Mouse (Mus musculus) kidney, embryonic 15.5 days (tissue): Measurements from ENCODE around the gene Morn5. TPM values are rescaled to one million over a fixed set of nuclear protein-coding genes. Genes with fewer than 3 reads are reported as not detected.

Source experiments
- ATAC-seq: fragments of 200-750 bp; cut with Nextera tagmentation; replicated peaks from 2 replicates; pipeline ENCODE4 v1.8.0; 2017; ENCODE audit warnings: moderate TSS enrichment; ENCODE audit not compliant: low FRiP score
- H3K27ac ChIP-seq: fragments of 300-500 bp; sonication (generic); 2 replicates; pipeline ENCODE4 v1.5.1; 2015; ENCODE audit warnings: mild to moderate bottlenecking, inconsistent platforms
- H3K27me3 ChIP-seq: fragments of 300-500 bp; sonication (generic); 2 replicates; pipeline ENCODE4 v1.6.1; 2015; ENCODE audit warnings: inconsistent platforms
- H3K36me3 ChIP-seq: fragments of 300-500 bp; sonication (generic); 2 replicates; pipeline ENCODE4 v1.6.1; 2015; ENCODE audit warnings: inconsistent platforms
- H3K4me1 ChIP-seq: fragments of 300-500 bp; sonication (generic); 2 replicates; pipeline ENCODE4 v1.6.1; 2015; ENCODE audit warnings: inconsistent platforms
- H3K4me2 ChIP-seq: fragments of 300-500 bp; sonication (generic); 2 replicates; pipeline ENCODE4 v1.6.1; 2015; ENCODE audit warnings: moderate library complexity, mild to moderate bottlenecking, inconsistent platforms
- H3K4me3 ChIP-seq: fragments of 300-500 bp; sonication (generic); replicated peaks from 2 replicates; pipeline ENCODE4 v1.5.1; 2015; ENCODE audit warnings: mild to moderate bottlenecking, inconsistent platforms
- H3K9ac ChIP-seq: fragments of 300-500 bp; sonication (generic); 2 replicates; pipeline ENCODE4 v1.6.1; 2015; ENCODE audit warnings: mild to moderate bottlenecking, inconsistent platforms
- H3K9me3 ChIP-seq: fragments of 300-500 bp; sonication (generic); replicated peaks from 2 replicates; pipeline ENCODE4 v1.6.1; 2016; ENCODE audit warnings: inconsistent platforms
- WGBS: fragments of 180-500 bp; shearing (Covaris S2); methylation state at CpG from one replicate; pipeline ENCODE4 v1.1.7; 2015; ENCODE audit warnings: mixed read lengths; 5-methylcytosine and 5-hydroxymethylcytosine counted together
- polyA plus RNA-seq: library from polyadenylated mRNA; unstranded; fragments of >200 nt; fragmentation: Nextera tagmentation; extraction: Ambion mirVana; gene quantifications from 2 replicates; pipeline ENCODE4 v1.2.1, GENCODE M21; 2015

Gene Morn5
- polyA plus RNA-seq, 1 experiment from 2014 or later, result 0.91 TPM

- no peaks in the 10 kb centered on the region for H3K9me3 ChIP-seq
- no peak overlapping the region for H3K9ac ChIP-seq
- peaks cover 10% of the 10 kb centered on the region; the same call in 1 of the 2 replicates for H3K27me3 ChIP-seq
- no peak overlapping the region for H3K4me3 ChIP-seq
- no peak overlapping the region for H3K4me2 ChIP-seq
- no peak for ATAC-seq
- H3K36me3 ChIP-seq, result no peaks in the 10 kb centered on the region
- no peak overlapping the region for H3K27ac ChIP-seq
- WGBS, result 89% methylated on average over 5 of the region's 5 CpGs
- H3K4me1 ChIP-seq, result peaks cover 18% of the 10 kb centered on the region
Measured at GRCm38 (mm10) chr2:36075210-36075609, 26.0 kb downstream of the Morn5 start.

GRCm38 (mm10) chr2:36077160-36077761 lies 28.0 kb downstream of the Morn5 start:
- Histone ChIP-seq H3K9ac (no peak overlapping the region), H3K9me3 (no peaks in the 10 kb centered on the region), H3K4me2 (peak overlapping the region; percentile 41), H3K4me3 (no peak overlapping the region), H3K27me3 (peaks cover 10% of the 10 kb centered on the region; the same call in 1 of the 2 replicates), H3K27ac (no peak overlapping the region), H3K36me3 (no peaks in the 10 kb centered on the region), H3K4me1 (peaks cover 28% of the 10 kb centered on the region)
- WGBS, result 15% methylated on average over 11 of the region's 11 CpGs
- ATAC-seq, result peak; percentile 35; the same call in 1 of the 2 replicates

- peaks cover 20% of the 10 kb centered on the region; the same call in 1 of the 2 replicates for H3K27me3 ChIP-seq
- 21% methylated on average over 9 of the region's 9 CpGs for WGBS
- H3K4me3 ChIP-seq, result no peak overlapping the region
- ATAC-seq, result peak; percentile 86
- no peaks in the 10 kb centered on the region for H3K9me3 ChIP-seq
- H3K27ac ChIP-seq, result 0 out of 2 replicates have a peak overlapping the region, but pooled peaks have one; percentile 37
- peaks cover 31% of the 10 kb centered on the region for H3K4me1 ChIP-seq
- peak overlapping the region; percentile 32; the same call in 1 of the 2 replicates for H3K4me2 ChIP-seq
- no peak overlapping the region for H3K9ac ChIP-seq
- peaks cover 6% of the 10 kb centered on the region; the same call in 1 of the 2 replicates for H3K36me3 ChIP-seq
Measured at GRCm38 (mm10) chr2:36081446-36081845, 32.2 kb downstream of the Morn5 start.

GRCm38 (mm10) chr2:36082802-36083580 lies 33.7 kb downstream of the Morn5 start:
- H3K27ac ChIP-seq, result no peak overlapping the region
- H3K9me3 ChIP-seq, result no peaks in the 10 kb centered on the region
- H3K4me1 ChIP-seq, result peaks cover 20% of the 10 kb centered on the region
- H3K27me3 ChIP-seq, result peaks cover 30% of the 10 kb centered on the region
- H3K9ac ChIP-seq, result no peak overlapping the region
- peaks cover 6% of the 10 kb centered on the region; the same call in 1 of the 2 replicates for H3K36me3 ChIP-seq
- H3K4me3 ChIP-seq, result no peak overlapping the region
- no peak overlapping the region for H3K4me2 ChIP-seq
- 83% methylated on average over 9 of the region's 9 CpGs for WGBS
- no peak for ATAC-seq

GRCm38 (mm10) chr2:36085041-36085440 lies 35.8 kb downstream of the Morn5 start:
- H3K27me3 ChIP-seq, result peaks cover 44% of the 10 kb centered on the region
- no peaks in the 10 kb centered on the region for H3K9me3 ChIP-seq
- WGBS, result 95% methylated on average over 1 of the region's 1 CpGs
- peaks cover 14% of the 10 kb centered on the region for H3K4me1 ChIP-seq
- no peak overlapping the region for H3K4me2 ChIP-seq
- peaks cover 6% of the 10 kb centered on the region; the same call in 1 of the 2 replicates for H3K36me3 ChIP-seq
- H3K27ac ChIP-seq, result no peak overlapping the region
- no peak overlapping the region for H3K9ac ChIP-seq
- ATAC-seq, result no peak
- no peak overlapping the region for H3K4me3 ChIP-seq

GRCm38 (mm10) chr2:36089190-36089589 lies 39.9 kb downstream of the Morn5 start:
- ATAC-seq, result no peak
- Histone ChIP-seq H3K9me3 (no peaks in the 10 kb centered on the region), H3K36me3 (no peaks in the 10 kb centered on the region), H3K27ac (no peak overlapping the region), H3K27me3 (peaks cover 86% of the 10 kb centered on the region), H3K4me2 (no peak overlapping the region), H3K4me3 (no peak overlapping the region), H3K9ac (no peak overlapping the region), H3K4me1 (peaks cover 34% of the 10 kb centered on the region)
- 65% methylated on average over 3 of the region's 3 CpGs for WGBS

- peaks cover 36% of the 10 kb centered on the region for H3K4me1 ChIP-seq
- peak; percentile 88 for ATAC-seq
- H3K4me2 ChIP-seq, result peak overlapping the region; percentile 92
- 8% methylated on average over 70 of the region's 70 CpGs for WGBS
- H3K9me3 ChIP-seq, result no peaks in the 10 kb centered on the region
- no peak overlapping the region for H3K27ac ChIP-seq
- H3K27me3 ChIP-seq, result peaks cover 99% of the 10 kb centered on the region
- no peaks in the 10 kb centered on the region for H3K36me3 ChIP-seq
- H3K9ac ChIP-seq, result peak overlapping the region; percentile 5; the same call in 1 of the 2 replicates
- H3K4me3 ChIP-seq, result peak overlapping the region; percentile 50
Measured at GRCm38 (mm10) chr2:36090853-36091741, 41.8 kb downstream of the Morn5 start.

- Histone ChIP-seq H3K9me3 (no peaks in the 10 kb centered on the region), H3K4me3 (no peak overlapping the region), H3K4me1 (peaks cover 41% of the 10 kb centered on the region), H3K27ac (no peak overlapping the region), H3K36me3 (no peaks in the 10 kb centered on the region), H3K9ac (no peak overlapping the region), H3K4me2 (no peak overlapping the region), H3K27me3 (peaks cover 100% of the 10 kb centered on the region)
- peak; percentile 35; the same call in 1 of the 2 replicates for ATAC-seq
- 14% methylated on average over 4 of the region's 4 CpGs for WGBS
Measured at GRCm38 (mm10) chr2:36092748-36093147, 43.5 kb downstream of the Morn5 start.

GRCm38 (mm10) chr2:36093301-36093700 lies 44.0 kb downstream of the Morn5 start:
- no peak for ATAC-seq
- H3K4me2 ChIP-seq, result no peak overlapping the region
- no peak overlapping the region for H3K4me3 ChIP-seq
- no peaks in the 10 kb centered on the region for H3K9me3 ChIP-seq
- no peak overlapping the region for H3K9ac ChIP-seq
- H3K27me3 ChIP-seq, result peaks cover 100% of the 10 kb centered on the region
- 20% methylated on average over 7 of the region's 7 CpGs for WGBS
- no peak overlapping the region for H3K27ac ChIP-seq
- peaks cover 42% of the 10 kb centered on the region for H3K4me1 ChIP-seq
- H3K36me3 ChIP-seq, result no peaks in the 10 kb centered on the region

- H3K9me3 ChIP-seq, result no peaks in the 10 kb centered on the region
- 9% methylated on average over 31 of the region's 31 CpGs for WGBS
- peak overlapping the region; percentile 39 for H3K4me2 ChIP-seq
Measured at GRCm38 (mm10) chr2:36093914-36094475, 44.7 kb downstream of the Morn5 start.

GRCm38 (mm10) chr2:36097129-36097815 lies 48.0 kb downstream of the Morn5 start:
- Histone ChIP-seq H3K9ac (no peak overlapping the region), H3K27ac (no peak overlapping the region), H3K27me3 (peaks cover 100% of the 10 kb centered on the region), H3K4me1 (peaks cover 35% of the 10 kb centered on the region), H3K9me3 (no peaks in the 10 kb centered on the region), H3K4me2 (no peak overlapping the region), H3K36me3 (no peaks in the 10 kb centered on the region), H3K4me3 (no peak overlapping the region)
- 8% methylated on average over 18 of the region's 18 CpGs for WGBS
- no peak for ATAC-seq

More at GRCm38 (mm10) chr2:36093914-36094475, 44.7 kb downstream of the Morn5 start:
- Histone ChIP-seq H3K4me1 (peaks cover 42% of the 10 kb centered on the region), H3K9ac (no peak overlapping the region), H3K27me3 (peaks cover 100% of the 10 kb centered on the region), H3K36me3 (no peaks in the 10 kb centered on the region), H3K27ac (no peak overlapping the region), H3K4me3 (peak overlapping the region; percentile 17)
- no peak for ATAC-seq
